Mouse (Mus musculus) T-helper 2 cell (primary cell): ENCODE results near the gene Slc13a3.

Experiments
- in situ Hi-C: fragments of 300-600 bp; cut with MboI, MseI; formaldehyde crosslinking; loops from one replicate; pipeline ENCODE4 v1.15.1; 2025; ENCODE audit warnings: high pct_unique_total_duplicates

Gene Slc13a3

DNA sequence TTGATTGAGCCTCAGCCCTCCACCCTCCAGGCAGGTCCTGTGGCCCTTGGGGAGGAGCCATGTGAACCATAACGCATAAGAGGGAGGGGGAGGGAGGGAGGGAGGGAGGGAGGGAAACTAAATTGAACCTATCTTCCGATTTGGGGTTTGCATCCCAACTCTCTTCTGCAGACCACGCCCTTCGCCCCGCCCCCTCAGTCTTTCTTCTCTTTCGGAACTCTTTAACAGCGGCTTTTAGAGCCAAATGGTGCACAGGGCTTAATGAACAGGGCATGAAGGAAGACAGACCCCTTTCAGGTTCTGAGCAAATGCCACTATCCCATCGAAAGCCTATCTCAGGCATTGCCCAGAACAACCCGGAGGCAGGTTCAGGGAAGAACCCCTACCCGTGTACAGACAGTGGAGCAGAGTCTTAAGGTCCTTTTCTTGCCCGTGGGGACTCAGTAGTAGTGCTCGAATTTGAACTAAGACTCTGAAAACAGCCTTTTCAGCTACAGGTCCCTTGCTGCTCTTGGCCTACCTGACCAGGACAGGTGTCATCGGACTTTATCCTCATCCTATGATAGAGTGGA, 105.1 kb downstream of the Slc13a3 start:
- in situ Hi-C loops, result no loop called here

DNA sequence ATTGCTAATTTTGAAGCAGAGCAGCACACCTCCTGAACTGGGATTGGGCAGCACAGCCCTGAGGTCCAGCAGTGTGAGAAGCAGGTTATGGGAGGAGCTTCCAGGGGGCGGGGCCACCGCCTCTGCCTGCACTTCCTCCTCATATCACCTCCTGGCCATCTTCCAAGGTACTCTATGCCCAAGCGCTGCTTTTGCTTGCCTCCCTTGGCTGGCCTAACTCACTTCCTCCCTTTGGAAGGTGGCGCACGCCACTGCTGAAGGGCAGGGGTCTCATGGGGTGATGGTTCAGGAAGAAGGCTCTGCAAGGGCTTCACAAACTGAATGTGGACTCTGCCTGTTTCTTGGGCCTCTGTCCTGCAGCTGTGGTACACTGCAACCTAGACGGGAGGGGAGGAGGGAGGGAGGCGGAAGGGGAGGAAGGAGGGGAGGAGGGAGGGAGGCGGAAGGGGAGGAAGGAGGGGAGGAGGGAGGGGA, 105.9 kb downstream of the Slc13a3 start:
- in situ Hi-C loops, result no loop called here

GRCm38 (mm10) chr2:165364334-165365091, 108.5 kb downstream of the Slc13a3 start:
- in situ Hi-C loops, result loop anchor here (5.0 kb wide), 2 partner anchors 138 to 287 kb away; partner anchors contain the start of gene Slc2a10

GRCm38 (mm10) chr2:165363282-165363681, 109.7 kb downstream of the Slc13a3 start:
- in situ Hi-C loops, result loop anchor here (5.0 kb wide), 2 partner anchors 139 to 286 kb away; partner anchors contain the start of gene Slc2a10

GRCm38 (mm10) chr2:165360861-165361260, 112.2 kb downstream of the Slc13a3 start:
- in situ Hi-C loops, result loop anchor here (5.0 kb wide), 2 partner anchors 141 to 284 kb away; partner anchors contain the start of gene Slc2a10
